Mouse (Mus musculus) lung, postnatal 25 days (tissue): ENCODE measurements at regions not wholly inside any gene's neighbourhood (a gene's known extent, or its start where the extent isn't known, plus 50 kb on each side); places are given as distances from the start of the nearest gene placed in this dataset.
A peak's percentile ranks its signal among the peaks of the same experiment; 100 is the strongest.

Experiments used
- DNase-seq: peaks from one replicate; pipeline ENCODE4 v3.0.0; 2022; ENCODE audit warnings: low spot score

DNA sequence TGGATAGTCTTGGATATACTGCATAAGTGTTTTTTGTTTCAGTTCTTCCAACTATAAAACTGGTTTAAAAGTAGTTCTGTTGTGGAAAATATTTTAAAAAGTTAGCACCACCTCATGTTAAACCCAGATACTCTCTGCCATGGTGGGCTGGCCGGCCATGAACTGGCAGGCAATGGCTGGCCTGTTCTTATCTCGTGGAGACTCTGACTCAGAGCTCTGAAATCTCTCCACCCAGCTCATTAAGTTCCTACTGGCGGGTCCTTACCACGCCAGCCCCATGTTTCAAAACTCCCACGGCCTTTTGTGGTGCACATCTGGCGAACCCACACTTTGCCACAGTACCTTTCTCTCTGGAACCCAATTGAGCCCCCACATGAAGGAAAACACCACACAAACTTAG is 183.8 kb upstream of the Slc30a5 start:
- DNase-seq = peak; percentile 1

DNA sequence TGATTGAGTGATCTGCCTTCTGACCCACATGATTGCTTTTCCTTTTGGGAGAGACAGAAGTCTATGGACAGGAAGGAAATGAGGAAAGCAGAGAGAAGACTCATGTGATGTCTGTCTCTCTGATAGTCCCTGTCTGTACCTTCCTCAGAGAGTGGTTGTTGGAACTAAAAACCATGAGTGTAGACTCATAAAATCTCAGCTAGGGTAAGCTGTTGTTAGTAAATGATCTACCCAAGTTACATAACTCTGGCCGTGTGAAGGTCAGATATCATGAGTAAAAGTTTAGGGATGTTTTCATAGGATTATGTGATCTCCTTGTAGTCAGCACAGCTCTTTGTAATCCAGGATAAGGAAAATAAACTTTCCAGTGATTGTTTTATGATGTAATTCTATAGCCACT is 183.0 kb upstream of the Slc30a5 start:
- DNase-seq = no peak

- DNase-seq = no peak
Observed at GRCm38 (mm10) chr13:101015435-101015834, 182.2 kb upstream of the Slc30a5 start.

DNA sequence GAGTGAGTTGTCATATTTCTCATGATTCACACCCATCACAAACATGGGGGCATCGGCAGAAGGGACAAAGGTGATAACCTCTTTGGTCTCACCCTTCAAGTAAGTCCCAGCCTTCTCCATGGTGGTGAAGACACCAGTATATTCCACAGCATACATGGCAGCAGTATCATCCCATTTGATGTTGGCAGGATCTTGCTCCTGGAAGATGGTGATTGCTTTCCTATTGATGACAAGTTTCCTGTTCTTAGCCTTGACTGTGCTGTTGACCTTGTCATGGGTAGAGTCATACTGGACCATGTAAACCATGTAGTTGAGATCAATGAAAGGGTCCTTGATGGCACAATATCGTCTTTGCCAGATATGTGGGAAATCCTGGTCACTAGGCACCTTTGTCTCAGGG is 180.4 kb upstream of the Slc30a5 start:
- no peak for DNase-seq

- no peak for DNase-seq
Observed at GRCm38 (mm10) chr13:100990646-100991045, 157.4 kb upstream of the Slc30a5 start.

- peak; percentile 9 for DNase-seq
Observed at GRCm38 (mm10) chr13:100988671-100989531, 155.7 kb upstream of the Slc30a5 start.

- DNase-seq = no peak
Observed at GRCm38 (mm10) chr13:100988116-100988515, 154.9 kb upstream of the Slc30a5 start.

DNA sequence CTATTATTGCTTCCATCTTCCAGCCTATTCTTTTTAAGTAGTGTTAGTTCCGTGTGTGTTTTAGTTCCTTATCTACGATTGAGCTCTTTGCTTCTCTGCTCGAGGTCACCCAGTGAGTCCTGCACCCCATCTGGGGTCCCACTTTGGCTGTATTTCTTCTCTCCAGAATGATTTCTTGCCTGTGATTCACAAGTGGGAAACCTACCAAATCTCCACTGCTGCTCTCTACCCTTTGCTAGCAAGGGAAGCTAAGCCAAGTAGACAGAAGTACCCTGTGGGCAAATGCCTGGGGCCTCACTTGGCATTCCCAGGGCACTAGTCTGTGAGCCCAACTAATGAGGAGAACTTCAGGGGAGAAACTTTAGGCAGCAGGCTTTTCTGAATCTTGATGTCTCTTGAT is 142.5 kb upstream of the Slc30a5 start:
- DNase-seq = no peak

- no peak for DNase-seq
Observed at GRCm38 (mm10) chr13:100971080-100972017, 138.1 kb upstream of the Slc30a5 start.

DNA sequence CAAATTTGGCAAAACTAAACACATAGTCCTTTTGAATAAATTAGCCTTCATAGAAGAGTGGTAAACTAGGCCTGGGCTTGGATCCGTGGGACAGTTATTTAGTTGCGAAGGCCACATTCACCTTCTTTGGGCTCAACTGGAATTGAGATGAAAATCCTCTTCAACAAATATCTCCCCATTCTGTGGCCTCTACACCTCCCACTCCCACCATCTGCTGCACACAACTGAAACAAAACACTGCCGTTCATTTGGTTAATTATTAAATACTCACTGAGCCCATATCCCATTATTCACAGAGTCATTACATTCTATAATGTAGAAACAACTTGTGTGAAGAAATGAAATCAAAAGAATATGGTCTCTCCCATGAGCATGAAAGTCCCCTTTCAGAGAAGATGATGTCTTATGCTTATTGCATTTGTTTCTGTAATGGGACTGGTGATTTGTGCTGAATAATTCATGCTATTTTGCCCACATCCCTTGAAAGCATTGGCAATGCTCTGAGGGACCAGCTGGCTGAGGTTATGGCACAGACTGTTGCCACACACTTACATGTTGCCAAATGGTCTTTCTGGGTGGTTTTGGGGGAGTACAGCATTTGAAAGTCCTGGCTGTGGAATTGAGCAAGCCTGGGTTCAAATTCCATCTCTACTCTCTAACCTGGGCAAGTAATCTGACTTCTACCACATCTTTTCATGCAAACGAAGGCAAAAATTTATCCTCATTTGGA is 129.7 kb upstream of the Slc30a5 start:
- no peak for DNase-seq

GRCm38 (mm10) chr13:100954598-100955251 is 121.5 kb upstream of the Slc30a5 start:
- DNase-seq = no peak

DNA sequence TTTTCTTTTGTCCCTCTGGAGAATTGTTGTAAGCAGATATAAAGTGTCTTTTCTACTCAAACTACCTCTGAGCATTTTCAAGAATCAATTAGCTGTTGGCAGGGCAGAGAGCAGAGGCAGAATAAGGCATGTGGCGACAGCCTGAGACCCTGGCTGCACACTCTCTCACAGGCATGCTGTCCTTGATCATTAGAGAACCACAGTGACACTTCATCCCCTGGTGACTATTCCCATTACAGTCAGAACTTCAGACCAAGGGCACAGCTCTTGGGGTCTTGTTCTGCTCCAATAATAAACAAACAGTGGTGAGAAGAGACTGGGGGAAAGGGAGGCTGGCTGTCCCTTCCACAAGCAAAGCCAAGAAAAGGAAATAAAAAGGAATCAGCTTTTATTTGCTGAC is 120.9 kb upstream of the Slc30a5 start:
- DNase-seq = no peak

DNA sequence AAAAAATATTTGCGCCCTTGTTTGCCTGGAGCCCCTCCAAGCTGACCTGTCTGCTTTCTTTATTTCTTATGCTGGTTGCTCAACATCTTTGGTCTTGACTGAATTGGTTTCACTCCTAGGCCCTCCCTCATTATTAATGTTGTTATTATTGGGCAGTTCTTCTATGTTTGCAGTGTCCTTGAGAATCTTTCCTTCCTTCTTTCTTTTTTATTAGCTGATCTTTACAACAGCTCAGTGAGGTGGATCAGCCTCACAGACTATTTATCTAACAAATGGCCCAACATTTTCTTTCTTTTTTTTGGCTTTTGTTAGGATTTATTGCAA is 117.9 kb upstream of the Slc30a5 start:
- peak; percentile 29 for DNase-seq

- peak; percentile 10 for DNase-seq
Observed at GRCm38 (mm10) chr13:100950348-100951184, 117.3 kb upstream of the Slc30a5 start.

DNA sequence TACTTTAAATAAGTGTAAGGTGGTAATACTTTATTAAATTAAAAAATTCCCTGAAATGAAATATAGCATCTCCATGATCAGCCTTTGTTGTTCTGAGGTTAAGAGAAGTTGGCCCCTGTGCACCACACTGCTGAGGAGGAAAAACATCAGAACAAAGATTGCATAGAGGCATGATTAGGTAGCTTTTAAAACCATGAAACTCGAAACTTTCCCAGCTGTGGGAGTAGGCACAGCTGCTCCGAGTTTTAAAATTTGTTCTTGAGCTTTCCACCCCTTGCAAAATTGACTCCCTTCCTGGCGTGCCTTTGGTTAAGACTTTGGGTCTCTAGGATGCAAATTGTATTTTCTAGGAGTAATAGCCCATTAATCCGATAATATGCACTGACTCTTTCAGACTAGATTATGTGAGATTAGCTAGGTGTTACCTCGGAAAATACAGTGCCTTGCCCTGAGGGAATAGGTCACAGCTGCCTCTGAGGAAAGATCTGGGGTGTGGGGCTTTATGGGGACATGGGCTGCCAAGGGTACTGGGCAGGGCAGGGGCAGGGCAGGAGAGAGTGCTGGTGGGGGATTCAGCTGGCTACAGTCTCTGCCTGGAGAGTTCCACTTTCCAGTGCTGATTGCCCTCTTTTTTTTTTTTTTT is 110.1 kb upstream of the Slc30a5 start:
- DNase-seq = no peak

DNA sequence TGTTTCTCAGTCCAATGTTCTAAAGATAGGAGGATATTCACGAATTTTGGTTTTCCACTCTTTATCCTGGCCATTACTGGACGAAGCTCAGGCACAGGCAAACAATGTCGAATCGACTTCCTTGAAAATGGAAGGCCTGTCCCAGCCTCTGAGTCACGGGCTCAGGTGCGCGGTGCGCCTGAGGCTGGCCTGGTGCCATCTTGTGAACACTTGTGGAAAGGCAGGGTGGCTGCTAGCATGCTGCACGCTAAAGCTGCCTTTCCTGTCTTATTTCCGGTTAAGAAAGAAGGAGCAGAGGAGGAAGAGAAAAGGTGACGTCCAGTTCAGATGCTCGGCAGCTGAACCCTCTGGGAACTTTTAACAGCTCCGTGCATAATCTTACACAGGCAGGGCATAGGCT is 107.6 kb upstream of the Slc30a5 start:
- no peak for DNase-seq

- DNase-seq = peak; percentile 28
Observed at GRCm38 (mm10) chr13:100939677-100940076, 106.5 kb upstream of the Slc30a5 start.

GRCm38 (mm10) chr13:100933265-100933664 is 100.0 kb upstream of the Slc30a5 start:
- DNase-seq = no peak

GRCm38 (mm10) chr13:100899566-100899965 is 66.3 kb upstream of the Slc30a5 start:
- DNase-seq = no peak

DNA sequence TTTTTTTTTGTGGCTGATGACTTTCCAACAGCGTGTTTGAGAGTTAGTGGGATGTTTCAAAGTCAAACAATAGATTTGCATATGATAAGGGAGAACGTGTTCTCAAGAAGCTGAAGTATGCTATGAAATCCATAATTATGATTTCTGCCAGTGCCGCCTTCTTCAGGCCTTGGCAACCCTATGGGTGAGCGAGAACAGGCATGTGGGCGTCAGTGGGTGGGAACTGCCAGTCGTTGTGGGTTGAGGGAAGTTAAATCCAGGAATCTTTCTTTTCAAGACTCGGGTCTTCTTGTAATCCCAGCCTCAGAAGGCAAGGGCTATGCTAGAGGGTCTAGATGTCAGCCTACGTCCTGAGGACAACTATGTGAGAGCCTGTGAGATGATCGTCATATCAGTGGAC is 60.6 kb upstream of the Slc30a5 start:
- DNase-seq = no peak
